Mouse (Mus musculus): ENCODE data around the gene Commd8. TPM values are rescaled to one million over a fixed set of nuclear protein-coding genes. Genes with fewer than 3 reads are reported as not detected.
"Not testable (repeated sequence)": the region's sequence is repeated elsewhere in the genome, so short reads cannot be mapped to it uniquely, and the experiment has no call there.

Gene Commd8
- total RNA-seq, 1 experiment from 2014 or later, result 77.6 TPM

DNA sequence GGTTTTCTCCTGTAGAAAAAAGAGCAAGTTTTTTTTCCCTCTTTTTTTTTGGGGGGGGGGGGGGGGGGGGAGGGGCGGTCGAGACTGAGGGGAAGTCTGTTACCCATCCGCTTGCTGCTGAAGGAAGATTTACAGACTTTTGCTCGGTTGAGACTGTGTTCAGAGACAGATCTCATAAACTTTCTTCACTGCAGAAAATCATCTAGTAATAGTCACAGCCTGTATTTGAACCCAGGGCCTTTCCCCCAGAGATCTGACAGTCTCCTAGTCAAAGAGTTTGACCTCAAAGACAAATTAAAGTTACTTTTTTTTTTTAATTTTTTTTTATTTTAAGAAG is 264 bp upstream of the Commd8 start:
- DNase-seq, result no peak

DNA sequence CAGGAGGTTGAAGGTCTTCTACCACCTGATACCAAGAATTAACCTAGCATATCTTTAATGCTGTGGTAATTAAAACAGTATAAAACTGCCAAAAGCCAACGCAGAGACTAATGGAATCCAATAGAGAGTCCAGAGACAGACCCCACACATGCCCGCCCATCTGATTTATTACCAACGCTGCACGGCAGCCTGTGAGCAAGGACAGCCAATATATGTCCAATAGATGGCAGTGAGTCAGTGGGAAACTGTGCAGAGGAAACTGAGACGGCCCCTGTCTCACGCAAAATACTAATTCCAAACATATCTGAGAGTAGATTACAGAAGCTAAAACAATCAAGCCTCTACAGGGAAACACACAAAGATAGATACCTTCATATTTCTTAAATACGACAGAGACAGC is 3.6 kb downstream of the Commd8 start:
- no peak for DNase-seq

DNA sequence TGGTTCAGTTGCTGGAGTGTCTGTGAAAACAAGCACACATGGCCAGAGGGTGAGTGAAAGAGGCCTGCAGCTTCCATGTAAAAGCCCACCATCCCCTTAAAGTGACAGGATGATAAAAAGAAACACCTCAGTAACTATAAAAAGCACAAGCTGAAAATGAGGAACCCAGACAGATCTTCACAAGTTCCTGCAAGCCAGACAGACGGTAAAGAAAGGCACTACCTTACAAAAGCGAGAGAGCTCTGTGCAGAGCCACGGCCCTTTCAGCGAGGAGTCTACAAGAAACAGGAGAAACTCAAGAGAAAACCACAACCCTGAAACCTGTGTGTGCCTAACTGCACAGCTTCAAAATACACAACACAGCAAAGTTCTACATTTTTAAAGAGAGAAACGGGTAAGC is 5.1 kb downstream of the Commd8 start:
- no peak for DNase-seq

DNA sequence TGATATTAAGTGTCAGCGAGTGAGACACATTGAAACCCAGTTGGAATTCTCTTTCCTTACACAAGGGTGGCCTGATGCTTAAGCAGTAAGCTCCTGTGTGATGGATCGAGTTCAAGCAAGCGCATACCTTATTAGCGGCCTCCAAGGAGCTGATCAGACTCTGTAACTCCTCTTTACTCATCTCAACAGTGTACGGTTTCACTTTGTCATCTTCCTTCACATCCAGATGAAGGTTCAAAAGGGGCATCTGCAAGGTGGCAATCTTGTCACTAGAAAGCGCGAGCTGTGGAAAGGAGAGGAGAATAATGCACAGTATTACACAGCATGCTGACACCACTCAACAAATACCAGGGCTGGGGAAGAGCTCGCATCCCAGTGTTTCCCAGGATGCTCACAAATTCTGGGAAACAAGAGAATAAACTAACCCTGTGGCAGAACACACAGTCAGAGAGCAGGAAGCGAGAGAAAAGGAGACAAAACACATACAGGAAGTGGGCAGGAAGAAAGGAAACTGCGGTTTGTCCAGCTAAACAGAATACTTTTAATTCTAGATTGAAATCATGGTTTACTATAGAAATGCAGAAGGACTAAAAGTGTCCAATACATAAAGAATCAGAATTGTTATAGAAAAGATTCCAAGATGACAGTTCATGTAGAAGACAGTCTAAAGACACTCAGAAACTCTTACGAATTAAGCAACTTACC is 7.1 kb downstream of the Commd8 start:
- no peak for DNase-seq

DNA sequence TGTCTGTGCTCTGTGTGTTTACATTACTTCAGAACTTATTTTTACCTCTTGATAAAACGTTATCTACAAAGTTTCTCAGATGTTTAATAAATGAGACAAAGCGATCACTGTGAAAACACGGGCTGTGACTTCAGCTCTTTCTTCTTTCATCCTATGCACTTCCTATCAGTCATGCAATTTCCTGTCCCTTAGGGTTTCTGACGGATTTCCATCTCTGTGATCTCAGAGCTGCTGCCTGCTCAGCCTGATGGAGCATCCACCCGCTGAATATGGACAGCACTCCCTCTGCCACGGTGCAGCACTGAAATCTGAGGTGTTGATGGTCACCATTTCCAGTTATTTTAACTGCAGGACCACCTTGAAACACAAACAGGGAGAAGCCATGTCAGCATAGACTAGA is 8.5 kb downstream of the Commd8 start:
- DNase-seq, result no peak

DNA sequence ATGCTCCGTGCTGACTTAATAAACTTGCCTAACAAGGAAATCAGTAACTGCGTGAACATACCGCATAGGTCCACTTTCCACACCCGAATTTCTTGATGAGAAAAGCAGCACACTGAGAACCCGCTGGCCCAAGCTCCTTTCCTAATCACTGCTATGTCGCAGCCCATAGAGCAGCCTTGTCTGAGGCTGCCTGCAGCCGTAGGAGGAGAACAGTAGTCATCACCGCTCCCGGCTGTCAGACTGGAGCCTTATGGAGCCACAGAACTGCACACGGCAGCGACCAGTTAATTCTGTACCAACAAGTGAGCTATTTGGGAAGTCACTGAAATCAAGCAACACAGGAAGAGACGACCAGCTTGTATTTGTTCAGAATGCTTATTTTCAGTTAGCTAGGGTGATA is 9.3 kb downstream of the Commd8 start:
- DNase-seq, result no peak

DNA sequence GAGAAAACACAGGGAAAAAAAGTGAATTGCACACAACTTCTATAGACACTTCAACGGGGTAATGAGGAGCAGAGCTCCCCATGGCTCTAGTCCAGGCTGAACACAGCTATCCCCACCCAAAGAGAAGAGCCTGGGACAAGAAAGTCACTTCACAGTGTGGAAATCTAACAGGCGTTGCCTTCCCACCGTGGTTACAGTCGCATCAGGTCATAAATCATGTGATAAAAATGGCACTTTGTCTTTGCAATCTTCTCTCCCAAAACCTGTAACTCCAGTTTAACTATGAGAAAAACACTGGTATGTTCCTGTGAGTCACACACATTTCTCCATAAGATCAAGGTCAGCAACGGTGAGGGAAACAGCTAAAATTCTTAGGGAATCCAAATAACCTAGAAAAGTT is 11.4 kb downstream of the Commd8 start:
- DNase-seq, result no peak

DNA sequence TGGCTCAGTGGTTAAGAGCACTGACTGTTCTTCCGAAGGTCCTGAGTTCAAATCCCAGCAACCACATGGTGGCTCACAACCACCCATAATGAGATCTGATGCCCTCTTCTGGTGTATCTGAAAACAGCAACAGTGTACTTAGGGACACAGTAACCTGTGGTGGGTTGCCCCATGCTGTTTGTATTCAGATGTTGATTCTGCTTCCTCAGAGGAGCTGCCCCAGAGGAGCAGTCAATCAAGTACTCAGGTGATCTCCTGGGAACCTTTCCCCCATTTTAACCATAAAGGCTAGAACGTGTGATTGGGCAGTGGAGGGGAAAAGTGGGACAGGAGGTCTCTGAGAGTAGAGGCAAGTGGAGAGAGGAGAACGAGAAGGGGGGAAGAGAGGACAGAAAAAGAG is 12.3 kb downstream of the Commd8 start:
- DNase-seq, result not testable (repeated sequence)

DNA sequence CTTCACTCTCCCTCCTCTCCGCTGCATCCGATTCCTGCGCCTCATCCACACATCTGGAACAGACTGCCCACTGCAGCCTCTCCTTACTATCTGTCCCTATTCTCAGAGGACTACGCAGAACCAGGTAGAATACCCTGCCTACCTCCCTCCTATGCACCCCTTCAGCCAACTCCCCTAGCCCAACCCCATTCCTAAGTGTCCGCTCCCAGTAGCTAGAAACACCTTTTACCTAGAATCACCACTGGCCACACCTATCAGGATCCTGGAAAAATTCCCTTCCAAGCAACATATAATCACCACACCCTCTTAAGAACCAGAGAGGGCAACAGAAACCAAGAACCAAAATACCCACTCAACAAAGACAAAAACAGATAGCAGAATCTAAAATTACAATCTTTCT is 17.1 kb downstream of the Commd8 start:
- no peak for DNase-seq

DNA sequence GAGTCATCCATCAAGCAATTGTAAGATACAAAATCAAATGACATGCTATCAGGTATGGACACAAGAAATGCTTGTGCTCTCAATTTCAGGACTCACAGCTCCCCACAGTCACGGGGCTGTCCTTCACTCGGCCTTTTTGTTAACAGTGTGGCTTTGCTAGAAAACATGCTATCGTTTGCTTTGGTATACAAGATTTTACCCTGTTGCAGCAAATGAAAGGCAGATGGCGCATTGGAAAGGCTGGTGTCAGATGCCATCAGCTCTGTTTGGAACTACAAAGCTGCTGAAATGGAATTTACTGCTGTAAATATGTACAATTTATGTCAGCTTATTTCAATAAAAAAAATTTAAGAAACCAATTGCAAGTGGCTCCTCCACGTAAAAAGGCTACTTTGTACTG is 19.3 kb downstream of the Commd8 start:
- no peak for DNase-seq

DNA sequence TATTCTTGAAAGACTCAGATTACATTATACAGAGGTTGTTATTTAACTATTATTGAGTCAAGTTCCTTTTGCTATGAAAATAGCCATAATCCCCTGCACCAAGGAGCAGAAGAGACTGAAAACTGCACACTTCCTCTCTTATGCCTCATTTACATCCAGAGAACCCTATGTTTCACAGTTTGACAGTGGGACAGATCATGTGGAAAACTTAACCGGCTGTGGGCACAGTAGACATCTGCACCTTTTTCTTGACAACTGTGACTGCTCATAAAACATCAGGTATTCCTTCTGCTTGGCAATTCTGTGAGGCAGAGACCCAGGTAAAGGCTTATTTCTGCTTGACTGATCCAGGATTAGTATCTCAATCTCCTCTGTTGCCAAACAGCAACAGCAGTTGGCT is 28.4 kb downstream of the Commd8 start:
- DNase-seq, result no peak

DNA sequence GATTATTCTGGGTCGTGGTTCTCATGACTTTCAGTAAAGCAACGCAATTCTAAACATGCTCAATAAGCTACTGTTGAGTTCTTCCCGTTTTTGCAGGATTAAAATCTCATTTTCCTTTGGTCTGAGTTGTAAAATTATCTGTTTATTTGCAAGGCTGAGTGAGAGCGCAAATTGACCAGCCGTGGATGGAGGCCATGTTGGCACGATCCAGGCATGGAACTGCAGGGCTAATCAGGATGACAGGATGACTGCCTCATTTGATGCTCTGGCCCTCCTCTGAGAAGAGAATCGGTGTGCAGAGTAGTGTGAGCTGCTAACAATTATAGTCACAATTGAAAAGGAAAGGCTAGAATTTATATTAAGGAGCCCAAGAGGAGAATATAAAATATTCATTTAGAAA is 29.7 kb downstream of the Commd8 start:
- DNase-seq, result no peak

DNA sequence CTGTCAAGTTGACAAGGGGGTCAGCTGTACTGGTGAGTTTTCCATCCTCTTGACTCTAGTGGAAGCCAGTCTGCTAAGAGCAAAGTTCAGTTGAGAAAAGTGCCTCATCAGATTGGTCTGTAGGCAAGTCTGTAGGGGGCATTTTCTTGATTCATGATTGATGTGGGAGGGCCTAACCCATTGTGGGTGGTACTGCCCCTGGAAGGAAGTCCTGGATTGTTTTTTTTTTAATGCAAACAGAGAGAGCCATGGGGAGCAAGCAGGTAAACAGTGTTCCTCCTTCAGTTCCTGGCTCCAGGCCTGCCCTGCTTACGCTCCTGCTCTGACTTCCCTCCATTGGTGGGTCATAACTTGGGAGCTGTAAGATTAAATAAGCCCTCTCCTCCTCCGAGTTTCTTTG is 34.1 kb downstream of the Commd8 start:
- no peak for DNase-seq

DNA sequence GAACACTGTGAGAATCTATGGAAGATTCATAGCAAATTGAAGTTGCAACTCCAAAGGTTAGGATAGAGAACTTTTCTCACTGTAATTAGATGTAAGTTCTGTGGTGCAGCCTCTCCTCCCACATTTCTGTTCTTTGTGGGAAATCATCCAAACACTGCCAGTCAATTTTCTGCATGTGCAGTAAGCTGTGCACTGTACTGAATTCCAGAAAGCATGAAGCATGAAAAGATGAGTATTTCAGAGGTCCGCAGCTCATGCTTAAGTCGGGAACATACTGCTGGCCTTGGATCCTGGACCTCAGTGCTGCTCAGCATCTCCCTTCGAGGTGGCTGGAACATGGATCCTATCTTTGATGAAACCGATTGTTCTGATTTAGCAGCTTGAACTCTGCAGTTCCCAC is 41.3 kb downstream of the Commd8 start:
- no peak for DNase-seq

DNA sequence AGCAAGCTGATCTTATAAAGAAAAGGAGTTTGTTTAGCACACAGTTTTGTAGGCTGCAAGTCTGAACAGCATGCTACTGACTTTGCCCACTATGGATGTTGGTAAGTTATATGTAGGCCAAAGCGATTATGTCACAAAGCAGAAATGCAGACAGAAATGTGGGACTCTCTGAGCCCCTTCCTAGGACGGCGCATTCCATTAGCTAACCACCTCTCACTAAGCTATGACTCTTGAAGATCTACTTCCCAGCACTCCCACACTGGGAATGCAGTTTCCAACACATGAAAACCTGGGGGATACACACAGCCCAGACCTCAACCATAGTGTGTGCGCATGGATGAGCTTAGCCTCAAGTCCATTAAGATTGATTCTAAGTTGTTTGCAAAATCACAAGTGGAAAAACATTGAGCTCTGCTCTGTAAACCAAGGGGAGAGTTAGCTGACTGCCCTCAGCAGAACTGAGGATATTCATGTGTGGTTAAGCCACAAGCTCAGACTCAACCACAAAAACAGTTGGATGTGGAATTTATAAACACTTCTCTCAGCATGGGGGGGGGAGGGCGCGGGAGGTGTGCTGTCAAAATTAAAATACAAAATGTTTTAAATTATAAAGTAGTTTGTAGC is 45.5 kb downstream of the Commd8 start:
- DNase-seq, result no peak
